Mouse (Mus musculus): ENCODE measurements around the gene Hdhd3.

- TF ChIP-seq CTCF (IDR thresholded peaks at IDR 0.05; ENCODE audit: low read depth) (no peak), EP300 (optimal IDR thresholded peaks at IDR 0.05) (no peak)
Observed at GRCm38 (mm10) chr4:62479937-62480708, 23.1 kb downstream of the Hdhd3 start, which contains the start of gene Bspry.
